Mouse (Mus musculus): ENCODE measurements at regions not wholly inside any gene's neighbourhood (a gene's known extent, or its start where the extent isn't known, plus 50 kb on each side); places are given as distances from the start of the nearest gene placed in this dataset.

DNA sequence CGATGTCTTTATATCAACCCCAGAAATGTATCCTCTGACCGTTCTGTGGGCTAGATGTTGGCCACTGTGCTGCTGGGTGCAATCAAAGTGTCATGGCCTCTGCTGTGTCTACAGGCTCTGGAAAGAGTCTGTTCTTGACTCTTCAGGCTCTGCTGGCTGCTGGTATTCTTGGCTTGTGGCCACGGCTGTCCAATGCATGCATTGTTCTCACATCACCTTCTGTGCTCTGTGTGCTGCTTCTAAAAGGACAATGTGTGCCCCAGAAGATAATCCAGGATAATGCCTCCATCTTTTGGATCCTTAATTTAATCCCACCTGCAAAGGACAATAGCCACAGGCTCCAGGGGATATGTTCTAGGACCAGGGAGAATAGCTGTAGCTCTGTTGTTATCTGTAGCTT lies 77.5 kb upstream of the Dapl1 start:
- DNase-seq (ENCODE audit: low spot score in 2 of 2): no peak

DNA sequence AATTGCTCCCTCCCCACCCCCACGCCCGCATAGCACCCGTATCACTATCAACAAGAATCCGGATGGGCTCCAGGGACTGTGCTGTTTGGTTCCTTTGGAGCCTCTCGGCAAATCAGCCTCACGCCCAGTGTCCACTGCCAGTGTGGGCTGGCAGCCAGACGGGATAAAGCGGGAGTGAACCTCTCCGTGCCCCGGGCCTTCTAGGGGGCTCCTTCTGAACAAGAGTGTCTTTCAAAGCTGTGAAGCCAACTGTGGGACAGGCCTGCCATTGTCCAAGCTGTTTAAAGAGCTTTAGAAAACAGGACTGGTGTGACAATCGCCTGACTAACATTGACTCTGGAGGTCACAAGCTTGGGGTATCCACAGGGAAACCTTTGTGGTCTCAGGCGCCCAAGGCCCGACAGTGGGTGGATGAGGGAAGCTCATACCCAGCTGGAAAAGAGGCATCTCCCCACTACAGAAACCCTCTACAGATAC lies 76.9 kb upstream of the Dapl1 start:
- peak in 1 of 2 experiments; percentile 38 for DNase-seq (ENCODE audit: low spot score in 2 of 2)

GRCm38 (mm10) chr2:59408040-59408587 lies 76.3 kb upstream of the Dapl1 start:
- DNase-seq (ENCODE audit: low spot score in 2 of 2): no peak

- DNase-seq (ENCODE audit: low spot score in 2 of 2): no peak
These were observed 69.8 kb upstream of the Dapl1 start for GRCm38 (mm10) chr2:59414612-59415011.

DNA sequence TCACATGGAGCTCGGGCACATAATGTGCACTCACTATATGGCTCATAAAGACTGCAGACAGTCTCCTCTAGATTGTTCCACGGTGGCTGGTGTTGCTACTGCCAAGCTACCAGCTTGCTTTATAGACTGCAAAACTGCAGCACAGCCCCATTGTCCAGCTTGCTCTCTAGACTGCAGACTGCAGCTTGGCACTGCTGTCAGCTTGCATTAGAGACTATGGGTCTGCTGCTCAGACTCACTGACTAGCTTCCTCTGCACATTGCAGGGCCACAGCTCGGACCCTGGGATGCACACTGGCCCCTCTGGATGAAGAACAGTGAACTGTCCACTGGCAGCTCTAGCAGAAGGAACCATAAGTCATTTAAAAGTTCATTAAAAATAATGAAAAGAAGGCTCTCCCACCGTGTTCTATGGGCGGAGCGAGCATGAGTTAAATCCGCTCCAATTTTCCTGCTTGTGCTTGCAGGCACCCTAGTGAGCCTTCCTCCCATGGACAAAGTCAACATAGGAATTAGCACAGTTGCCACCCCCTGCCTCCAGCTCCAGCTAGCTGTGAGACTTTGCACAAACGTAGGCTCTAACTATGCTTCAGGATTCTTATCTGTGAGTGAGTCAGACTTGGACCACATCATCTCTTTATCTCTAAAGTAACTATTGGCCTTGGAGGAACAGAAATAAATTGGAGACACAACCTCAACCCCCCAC lies 67.8 kb upstream of the Dapl1 start:
- DNase-seq (ENCODE audit: low spot score in 2 of 2): no peak

DNA sequence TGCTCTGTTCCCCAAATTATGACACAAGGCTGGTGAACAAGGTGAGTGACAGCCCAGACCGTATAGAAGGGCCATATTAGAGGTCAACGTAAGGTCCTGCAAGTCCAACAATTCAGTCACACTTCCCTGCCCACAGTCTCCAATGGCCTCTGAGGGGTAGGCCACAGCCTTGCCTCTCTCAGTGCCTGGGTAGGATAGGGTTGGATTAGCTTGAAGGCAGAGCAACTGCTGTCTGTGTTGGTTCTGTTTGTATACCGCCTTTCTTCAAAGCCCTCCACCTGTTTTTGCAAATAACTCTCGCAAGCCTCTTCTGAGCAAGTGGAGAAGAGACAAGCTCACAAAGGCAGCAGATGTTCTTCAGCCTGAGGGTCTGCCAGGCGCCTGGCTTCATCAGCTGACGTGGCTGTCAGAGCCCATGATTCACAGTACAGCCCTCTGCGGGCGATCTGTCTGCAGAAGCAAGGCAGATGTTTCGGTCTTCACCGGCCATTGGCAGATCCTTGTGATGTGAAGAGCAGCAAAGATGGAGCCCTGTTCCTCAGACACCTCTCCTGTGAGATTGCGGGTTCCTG lies 67.0 kb upstream of the Dapl1 start:
- DNase-seq (ENCODE audit: low spot score in 2 of 2): no peak

DNA sequence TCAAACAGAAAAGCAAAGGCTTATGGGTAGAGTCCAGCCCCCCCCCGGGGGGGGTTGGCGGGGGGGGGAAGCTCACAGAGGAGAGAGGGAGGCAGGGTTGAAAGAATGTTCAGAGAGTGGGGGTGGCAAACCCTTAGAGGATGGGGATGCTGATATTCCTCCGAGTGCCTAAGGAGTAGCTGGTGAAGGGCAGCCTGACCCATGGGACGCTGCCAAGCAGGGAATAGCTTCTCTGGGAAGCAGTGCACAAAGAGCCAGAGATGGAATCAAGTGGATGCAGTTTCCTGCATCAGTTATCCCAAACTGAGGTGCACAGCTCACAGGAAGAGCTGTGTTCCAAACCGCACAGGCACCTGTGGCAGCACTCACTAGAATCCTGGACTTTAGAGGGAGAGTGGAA lies 64.0 kb upstream of the Dapl1 start:
- DNase-seq (ENCODE audit: low spot score in 2 of 2): no peak

DNA sequence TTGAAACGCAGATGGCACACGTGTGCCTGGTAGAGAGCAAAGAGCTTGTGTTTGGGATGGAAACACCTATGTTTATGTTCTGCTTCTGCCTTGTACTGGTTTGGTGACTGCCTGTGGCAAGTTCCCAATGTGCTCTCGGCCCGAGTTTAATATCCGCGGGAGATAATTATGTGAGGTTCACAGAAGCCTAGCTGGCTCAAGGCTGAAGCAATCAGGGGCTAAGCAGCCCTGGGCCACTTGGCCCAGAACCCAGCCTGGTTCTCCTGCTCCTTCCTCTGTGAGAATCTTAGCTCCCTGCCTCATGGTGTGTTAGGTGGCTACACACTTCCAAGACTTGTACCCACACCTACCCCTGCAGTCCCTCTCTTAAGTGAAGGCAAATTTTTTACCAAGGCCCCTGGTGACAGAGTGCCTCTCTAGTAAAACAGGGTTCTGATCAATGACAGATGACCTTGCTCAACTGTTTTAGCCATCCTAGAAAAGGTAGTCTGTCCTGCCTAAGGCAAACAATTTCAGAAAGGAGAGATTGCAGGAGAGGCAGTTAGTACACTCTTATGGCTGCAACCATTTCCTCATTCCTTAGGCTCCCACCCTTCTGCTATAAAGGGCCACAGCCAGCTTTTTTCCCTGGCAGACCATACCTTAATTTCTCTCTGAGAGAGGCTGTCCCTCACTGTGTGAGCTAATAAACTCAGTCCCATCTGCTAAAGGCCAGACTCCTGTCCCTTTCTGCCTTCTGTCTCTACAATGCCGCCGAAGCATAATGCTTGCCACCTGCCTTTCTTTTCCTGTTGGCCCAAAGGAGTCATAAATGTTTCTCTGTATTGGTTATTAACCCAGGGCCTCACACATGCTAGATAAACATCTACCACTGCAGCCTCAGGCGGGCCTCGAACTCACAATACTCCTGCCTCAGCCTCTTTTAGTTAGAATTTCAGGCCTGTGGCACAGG lies 61.9 kb upstream of the Dapl1 start:
- no peak for DNase-seq (ENCODE audit: low spot score in 2 of 2)

DNA sequence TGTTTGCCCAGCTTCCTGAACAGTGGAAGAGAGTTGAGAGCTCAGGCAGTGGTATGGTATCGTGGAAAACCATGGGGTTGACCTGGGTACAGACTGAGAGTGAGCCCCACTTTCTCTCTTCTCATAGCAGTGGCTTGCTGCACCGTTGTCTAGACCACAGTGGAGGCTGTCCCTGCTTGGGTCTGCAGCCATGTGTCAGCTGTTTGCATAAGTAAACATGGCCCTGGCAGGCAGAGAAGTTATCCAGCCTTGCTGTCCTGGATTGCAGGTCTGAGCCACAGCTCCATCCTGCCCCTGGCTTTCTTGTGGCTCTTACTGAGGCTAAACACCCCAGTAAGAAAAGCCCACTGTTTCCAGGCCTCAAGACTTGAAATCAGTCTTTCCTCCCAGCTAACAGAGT lies 60.2 kb upstream of the Dapl1 start:
- no peak for DNase-seq (ENCODE audit: low spot score in 2 of 2)

GRCm38 (mm10) chr2:59424729-59425128 lies 59.7 kb upstream of the Dapl1 start:
- DNase-seq (ENCODE audit: low spot score in 2 of 2): no peak

GRCm38 (mm10) chr2:59425876-59426275 lies 58.6 kb upstream of the Dapl1 start:
- no peak for DNase-seq (ENCODE audit: low spot score in 2 of 2)

- no peak for DNase-seq (ENCODE audit: low spot score in 2 of 2)
These were observed 53.0 kb upstream of the Dapl1 start for GRCm38 (mm10) chr2:59431466-59431865.

GRCm38 (mm10) chr2:59431867-59432266 lies 52.6 kb upstream of the Dapl1 start:
- no peak for DNase-seq (ENCODE audit: low spot score in 2 of 2)
